Mouse (Mus musculus): ENCODE measurements around the gene Shh.

The Shh gene

DNA sequence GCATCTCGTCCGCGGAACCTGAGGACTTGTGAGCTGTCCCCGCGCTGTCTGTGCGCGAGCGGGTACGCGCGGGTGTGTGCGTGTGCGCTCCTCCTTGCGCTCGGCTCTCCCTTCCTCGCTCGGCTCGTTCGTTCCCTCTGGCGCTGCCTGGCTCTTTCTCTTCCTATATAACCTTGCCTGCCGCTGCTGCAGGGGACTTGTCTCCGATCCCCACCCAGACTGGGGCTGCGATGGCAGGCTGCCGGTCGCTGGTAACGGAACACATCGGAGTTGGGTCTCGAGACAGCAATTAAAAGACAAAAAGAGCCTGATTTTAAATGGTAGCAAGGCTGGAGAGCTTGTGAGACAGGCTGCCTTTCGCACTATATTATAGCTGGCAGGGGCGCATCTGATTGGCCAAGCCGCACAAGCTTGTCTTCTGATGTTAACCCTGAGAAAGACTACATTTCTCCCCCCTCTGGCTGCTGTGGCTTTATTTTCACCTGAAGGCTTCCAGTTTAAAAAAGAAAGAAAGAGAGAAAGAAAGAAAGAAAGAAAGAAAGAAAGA, at the start of gene Shh:
TSS of gene Shh (minus strand) at position 497 of the 547 bp plus-strand sequence.
- DNase-seq: no peak

DNA sequence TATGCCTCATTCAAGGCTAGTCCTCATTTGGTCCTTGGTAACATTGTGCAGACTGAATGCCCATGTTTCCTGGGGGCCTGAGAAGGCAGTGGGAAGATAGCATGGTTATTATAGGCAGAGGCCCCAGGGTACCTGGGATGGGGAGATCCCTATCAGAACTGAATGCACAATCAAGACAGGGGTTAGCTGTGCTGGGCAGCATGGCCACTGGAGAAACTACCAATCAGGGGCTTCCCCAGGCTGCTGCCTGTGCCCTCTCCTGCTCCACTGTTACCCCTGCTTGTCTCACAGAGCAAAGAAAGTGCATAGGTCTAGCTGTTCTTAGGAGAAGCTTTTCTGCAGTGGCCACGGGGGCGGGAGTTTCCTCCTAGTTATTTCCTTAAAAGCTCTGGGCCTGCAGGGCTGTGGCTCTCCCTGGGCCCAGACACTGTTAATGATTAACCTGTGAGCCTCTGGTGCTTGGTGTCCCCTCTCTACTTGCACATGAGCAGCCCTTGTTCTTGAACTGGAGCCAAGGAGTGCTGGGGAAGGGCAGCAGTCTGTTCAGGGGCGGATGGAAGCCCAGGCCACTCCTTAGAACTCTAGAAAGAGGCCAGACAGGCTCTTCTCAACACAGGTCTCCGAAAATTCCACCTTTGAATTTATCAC, 33.9 kb upstream of the Shh start:
- DNase-seq: peak; percentile 94

DNA sequence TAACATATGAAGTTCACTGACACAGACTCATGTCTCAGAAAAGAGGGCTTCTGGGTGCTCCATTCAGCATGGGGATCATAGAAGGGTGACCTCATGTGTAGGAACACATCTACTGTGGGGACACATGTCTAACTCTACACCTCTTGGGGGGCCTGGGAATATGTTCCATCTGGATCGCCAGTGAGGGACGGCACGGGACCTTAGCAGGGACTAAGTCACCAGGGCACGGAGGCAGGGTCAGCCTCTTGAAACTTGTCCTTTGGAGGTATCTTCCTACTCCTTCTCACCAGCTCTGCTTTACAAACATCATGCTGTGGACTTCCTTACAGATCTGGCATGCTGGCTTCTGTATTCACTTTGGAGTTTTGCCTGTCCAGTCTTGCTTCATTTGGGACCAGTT, 31.8 kb upstream of the Shh start:
- DNase-seq: no peak

DNA sequence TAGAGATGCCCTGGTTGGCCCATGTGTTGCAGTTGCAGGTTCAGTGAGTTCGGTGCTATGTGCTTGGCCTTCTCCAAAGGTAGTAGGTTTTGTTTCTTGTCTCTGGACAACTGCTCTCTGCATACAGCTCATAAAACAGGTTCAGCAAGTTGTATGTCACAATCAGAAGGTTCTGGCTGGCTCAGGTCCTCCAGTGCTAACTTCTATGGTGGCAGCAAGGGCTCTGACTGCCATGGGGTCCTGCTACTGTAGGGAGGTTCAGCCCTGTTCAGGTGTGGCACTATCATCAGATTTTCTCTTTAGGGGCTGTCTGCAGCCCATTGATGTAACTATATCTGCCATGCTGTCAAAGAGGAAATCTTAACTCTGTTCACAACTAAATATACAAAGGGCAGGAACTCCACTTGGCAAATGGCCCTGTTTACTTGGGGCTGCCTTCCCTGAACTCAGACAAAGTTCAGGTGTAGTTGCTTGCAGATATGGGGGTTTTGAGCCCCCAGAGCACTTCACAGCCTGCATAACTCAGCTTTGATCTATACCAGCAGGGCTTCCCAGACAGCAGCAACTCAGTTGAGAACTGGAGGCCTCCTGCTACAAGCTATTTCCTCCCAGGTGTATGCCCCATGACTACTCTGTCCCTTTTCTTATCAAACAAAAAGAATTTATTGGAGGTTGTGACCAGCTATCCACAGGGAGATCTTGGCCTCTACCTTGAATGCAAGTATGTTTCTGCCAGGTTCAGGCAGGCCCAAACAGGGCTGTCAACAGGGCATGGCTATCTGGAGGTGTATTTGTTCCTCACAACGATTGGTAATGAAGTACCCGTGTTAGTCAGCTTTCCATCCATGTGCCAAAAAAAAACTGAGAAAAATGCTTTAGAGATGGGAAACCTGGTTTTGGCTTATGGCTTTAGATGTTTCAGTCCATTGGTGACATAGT, 28.9 kb upstream of the Shh start:
- DNase-seq: no peak

DNA sequence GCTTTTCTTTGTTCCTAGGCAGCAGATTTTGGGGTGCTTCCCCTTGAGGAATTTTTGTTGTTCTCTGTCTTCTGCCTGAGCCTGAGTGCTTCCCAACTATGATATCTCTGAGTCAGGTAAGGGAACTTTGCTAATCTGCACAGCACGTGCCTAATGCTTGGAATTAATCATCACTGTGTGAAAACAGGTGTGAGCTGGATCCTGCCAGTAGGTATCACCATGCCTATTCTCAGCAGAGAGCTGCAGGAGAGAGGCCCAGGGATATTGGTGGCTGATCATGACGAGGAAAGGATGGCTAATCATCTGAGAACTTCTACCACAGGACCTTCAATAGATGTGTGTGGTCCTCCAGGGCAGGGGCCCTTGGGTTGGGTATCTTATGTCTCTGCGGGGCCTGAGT, 26.5 kb upstream of the Shh start:
- DNase-seq: no peak

DNA sequence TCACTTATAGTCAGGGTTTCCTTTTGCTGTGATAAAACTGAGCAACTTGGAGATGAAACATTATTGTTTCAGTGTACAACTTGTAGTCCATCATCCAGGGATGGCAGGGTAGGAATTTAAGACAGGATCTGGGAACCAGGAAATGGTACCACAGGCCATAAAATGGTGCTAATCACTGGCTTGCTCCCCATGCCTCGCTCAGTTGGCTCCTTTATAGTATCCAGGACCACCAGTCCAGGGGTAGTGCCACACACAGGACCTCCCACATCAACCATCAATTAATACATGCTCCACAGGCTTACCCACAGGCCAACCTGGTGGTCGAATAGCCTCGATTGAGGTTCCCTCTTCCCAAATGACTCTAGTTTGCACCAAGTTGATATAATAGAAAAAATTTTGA, 15.9 kb upstream of the Shh start:
- no peak for DNase-seq

DNA sequence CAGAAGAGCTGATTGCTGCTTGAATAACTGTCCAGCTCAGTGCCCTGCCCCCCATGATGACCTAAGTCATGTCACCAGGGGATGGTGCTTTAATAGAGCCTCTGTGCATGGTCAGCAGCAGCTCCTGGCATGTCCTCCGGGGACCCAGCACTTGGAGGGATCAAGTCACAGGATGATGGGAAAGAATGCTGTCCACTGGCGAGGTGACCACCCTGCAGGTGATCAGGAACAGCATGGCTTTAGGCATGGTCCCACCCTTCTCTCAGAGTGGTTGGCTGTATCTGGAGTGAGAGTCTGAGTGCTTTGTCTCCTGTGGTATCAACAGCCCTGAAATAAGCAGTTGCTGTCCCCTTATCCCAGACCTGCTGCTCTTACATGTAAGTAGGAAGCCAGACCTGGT, 14.7 kb upstream of the Shh start:
- no peak for DNase-seq

DNA sequence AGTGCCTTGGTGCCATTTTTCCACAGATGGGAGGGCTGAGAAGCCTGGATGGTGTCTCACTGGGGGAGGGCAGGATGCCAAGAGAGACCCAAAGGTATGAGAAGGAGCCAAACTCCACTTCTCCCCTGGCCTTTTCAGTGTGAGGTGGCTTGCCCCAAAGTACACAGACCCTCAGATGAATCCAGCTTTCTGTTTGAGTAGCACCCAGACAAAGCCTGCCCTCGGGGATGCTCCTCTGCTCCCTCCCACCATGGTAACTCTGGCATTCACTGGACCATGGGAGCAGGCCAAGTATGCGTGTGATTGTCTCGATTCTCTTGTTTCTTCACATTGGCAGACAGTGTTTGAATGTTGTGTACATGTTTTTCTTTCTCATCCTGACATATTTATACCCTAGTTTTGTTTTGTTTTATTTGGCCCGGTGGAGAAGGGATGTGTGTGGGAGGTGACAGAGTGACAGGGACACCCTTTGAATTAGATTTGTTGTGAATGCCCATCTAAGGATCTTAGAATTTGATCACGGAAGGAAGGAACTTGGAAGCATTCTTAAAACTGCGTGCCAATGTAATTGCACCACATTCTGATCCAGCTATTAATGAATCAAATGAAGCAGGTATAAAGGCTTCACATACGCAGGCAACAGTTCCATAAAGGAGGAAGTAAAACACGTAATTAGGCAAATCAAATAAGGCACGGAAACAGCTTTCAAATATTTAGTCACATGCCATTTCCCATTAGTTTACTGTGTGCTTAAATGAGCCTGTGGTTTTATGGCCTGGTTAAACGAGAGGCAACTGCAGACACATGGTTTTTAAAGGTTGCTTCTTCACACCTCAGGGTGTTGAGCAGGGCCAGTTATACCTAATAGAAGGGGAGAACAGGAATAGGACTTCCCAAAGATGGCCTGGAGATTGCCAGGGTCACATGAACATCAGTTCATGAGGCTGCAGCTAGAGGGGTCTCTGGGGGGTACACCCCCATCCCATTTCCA, 9.6 kb upstream of the Shh start:
- DNase-seq: no peak

DNA sequence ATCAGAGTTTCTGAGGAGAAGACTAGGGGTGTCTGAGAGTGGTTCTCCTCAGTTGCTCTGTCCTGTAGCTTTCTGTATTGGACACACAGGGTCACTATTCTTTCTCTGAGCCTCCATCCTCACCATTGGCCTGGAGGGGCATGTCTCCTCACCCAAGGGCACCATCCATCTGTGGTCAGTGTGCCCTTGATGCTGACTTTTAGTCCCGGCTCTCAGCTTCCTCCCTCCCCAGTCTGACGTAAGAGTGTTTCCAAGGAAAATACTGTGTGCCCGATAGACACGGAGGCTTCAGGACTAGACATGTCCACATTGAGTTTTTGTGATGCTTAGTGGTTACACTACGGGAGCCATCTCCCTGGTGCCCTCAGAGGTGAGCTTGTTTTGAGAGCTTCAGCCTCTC, 6.5 kb upstream of the Shh start:
- no peak for DNase-seq

DNA sequence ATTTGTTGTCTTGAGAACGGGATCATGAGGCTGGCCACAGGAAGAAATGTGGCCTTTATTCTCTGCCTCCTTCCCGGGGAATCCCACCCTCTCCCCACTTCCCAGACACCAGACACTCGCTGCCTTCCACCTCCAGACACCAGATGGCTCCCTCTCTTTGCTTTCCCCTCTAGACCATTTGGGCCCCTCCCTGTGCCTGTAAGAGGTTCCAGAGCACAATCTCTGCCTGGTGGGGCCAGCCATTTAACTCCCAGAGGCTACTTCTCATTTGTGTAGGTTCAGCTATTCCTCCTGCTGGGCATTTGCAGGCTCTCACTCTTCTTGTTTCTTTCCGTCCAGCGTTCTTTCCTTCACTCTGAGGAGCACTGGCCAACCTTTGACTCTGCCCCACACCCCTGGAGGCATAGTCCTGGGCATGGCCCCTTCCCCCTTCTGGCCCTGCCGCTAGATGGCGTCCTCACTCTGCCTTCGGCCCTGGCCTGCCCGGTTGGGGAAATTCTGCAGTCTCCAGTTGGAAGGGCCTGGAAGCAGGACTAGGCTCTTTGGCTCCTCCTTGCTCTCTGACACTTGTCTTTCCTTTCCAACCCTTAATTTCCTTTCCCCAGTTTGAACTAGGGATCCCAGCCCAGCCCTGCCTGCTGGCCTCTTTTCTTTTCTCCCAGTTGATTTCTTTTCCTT, 2.6 kb upstream of the Shh start:
- DNase-seq: peak; percentile 67

DNA sequence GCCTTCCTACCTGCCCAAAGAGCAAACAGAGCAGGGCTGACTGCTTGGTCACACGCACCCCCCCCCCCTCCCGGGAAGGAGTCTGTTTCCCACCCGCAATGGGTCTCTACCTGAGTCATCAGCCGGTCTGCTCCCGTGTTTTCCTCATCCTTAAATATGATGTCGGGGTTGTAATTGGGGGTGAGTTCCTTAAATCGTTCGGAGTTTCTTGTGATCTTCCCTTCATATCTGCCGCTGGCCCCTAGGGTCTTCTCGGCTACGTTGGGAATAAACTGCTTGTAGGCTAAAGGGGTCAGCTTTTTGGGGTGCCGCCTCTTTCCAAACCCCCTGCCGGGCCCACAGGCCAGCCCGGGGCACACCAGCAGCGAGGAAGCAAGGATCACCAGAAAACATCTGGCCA, 705 bp downstream of the Shh start:
- DNase-seq: no peak

DNA sequence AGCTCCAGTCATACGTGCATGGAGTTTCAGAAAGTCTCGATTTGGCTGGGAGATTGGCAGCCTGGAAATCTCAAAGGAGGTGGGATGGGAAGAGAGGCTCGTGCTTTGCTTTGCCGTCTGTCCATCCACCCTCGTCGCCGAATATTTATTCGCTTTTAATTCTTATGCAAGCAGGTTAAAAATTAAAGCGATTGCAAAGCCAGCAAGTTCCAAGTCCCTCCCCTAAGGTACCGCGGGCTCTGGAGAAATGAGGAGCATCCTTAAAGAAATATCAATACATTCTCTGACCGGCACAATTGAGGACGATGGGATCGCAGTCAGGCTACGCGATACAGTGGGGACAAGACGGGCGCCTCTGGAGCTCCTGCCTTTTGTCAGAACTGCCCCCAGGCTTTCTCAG, 1.5 kb downstream of the Shh start:
- DNase-seq: peak; percentile 47

DNA sequence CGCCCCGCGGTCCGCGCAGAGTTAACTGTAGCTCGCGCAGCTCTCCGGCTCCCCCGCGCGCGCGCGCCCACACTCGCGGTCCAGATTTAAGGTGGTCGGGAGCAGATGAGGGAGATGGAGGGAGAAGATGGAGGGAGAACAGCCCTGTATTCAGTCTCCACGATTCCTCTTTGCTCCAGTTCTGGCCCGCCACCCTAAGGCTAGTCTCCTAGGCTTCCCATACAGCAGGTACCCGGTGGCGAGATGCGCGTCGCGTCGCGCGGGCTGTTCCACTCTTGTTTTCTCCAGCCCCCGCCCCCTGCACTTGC, 2.0 kb downstream of the Shh start:
- DNase-seq: peak; percentile 23

DNA sequence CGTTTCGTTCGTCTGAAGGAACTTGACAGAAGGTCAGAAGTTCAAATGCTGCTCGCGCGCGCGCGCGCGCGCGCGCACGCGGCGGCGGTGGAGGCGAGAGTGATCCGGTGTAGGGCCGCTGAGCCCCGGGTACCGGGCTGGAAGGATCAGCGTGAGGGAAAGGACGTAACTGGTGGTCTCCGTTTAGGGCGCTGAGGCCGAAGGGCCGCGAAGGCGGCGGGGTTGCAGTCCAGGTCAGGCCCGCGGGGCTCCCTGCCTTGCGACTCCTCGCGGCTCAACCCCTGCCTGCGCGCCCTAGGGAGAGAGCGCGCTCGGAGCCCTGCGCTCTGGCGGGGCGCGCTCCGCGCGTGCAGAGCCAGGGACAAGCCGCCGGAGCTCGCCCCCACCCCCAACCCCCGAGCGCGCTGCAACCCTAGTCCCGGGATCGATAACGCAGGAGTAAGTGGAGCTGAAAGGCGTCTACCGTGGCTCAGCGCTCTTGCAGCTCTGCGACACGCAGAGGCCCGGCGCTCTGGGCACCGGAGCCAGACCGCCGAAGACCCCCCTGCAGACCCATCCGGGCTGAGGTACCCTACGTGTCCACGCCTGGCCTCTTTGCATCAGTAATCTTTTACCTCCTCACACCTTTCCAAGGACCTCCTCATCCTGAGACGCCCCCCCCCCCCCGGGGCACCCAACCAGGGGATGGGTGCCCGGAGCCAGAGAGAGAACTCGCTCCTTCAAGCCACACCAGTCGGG, 2.5 kb downstream of the Shh start:
- peak; percentile 35 for DNase-seq

DNA sequence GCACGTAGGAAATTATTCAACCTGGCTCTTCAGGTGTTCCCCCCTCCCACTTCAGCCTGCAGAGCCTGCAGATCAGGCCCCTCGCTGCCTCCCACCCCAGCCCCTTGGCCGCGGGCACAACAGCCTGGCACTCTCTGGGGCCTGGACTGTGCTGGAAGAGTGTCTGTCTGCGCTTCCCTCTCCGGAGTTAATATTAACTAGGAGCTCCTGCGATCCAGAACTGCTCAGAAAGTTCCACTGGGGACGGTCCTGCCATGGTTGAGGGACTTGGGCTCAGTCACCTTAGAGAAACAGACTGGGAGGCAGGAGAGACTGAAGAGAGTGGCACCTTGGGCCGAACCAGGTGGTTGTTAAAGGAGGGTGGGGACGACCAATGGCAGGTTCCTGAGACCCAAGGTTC, 3.4 kb downstream of the Shh start:
- DNase-seq: peak; percentile 82

DNA sequence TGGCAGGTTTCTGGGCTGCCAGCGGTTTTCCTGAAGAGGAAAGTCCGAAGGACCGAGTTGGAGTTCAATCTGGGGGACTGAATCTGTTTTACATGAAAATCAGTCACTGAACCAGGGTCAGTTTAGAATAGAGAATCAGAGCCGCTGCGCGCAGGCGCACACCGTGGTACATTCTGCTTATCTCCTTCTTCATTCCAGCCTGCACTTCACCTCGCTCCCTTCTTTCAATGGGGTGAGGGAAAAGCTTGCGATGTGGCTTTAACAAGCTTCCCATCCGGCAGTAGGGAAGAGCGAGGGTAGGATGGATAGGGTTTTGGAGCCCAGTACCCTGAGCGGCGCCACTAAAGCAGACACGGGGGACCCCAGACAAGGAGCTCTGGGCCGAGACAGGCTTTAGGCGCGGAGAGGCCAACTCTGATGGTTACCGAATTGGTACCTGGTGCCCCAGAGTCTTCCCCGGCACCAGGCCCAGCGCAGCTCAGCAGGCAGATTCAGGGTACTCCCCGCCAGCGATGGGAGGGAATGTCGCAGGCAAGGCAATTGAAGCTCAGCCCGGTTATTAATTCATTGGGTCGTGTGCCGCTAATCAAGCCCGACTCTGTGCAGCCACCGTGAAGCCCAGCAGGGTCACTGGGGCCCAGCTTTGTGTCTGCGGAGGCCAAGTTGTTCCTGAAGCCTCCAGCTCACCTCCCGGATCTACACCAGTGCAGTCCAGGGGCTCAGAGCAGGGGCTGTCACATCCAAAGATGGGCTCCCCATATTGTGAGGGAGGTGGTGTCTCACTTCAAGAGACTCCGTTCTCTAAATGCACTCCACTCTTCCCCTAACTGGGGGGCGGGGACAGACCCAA, 4.1 kb downstream of the Shh start:
- DNase-seq: peak; percentile 28

DNA sequence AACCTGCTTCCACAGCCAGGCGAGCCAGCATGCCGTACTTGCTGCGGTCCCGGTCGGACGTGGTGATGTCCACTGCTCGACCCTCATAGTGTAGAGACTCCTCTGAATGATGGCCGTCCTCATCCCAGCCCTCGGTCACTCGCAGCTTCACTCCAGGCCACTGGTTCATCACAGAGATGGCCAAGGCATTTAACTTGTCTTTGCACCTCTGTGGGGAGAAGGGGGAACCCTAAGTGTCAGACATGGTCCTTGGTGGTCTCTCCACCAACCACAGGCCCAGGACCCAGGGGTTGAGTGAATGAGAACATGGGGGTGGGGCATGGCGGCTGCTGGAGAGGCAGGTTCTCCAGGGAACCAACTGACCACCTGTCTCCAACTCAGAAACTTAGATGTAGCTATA, 5.7 kb downstream of the Shh start:
- no peak for DNase-seq

DNA sequence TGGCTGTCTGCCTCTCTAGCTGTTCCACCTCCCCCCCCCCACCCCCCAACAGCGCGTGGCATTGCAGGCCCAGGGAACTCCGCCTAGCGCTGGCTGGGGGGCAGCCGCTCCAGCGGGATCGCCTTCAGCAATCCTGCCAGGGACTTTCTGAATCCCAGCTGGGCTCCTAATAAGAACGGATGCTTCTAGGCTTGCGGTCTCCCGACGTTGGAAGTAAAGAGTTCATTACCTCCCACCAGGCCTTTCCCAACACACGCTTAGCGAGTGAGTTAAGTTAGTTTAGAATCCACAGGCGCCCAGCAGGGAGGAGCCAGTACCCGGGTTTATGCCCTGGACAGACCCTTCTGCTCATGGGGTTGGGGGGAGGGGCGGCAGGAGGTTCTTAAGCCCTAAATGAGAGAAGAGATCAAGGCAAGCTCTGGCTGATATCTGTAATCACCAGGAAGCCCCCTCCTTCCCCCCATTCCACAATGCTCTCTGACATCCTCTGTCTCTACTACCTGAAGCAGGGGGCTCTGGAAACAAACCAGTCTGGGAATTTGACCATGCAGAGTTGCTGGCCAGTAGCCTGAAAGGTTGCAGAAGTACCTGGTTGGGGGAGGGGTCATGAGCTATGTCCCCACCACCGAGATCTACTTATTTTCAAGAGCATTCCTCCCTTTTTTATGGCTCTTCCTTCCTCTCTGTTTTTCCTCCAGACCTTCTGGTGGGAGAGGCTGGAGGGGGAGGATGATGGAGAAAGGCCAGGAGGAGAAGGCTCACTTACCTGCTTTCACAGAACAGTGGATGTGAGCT, 6.3 kb downstream of the Shh start:
- no peak for DNase-seq

DNA sequence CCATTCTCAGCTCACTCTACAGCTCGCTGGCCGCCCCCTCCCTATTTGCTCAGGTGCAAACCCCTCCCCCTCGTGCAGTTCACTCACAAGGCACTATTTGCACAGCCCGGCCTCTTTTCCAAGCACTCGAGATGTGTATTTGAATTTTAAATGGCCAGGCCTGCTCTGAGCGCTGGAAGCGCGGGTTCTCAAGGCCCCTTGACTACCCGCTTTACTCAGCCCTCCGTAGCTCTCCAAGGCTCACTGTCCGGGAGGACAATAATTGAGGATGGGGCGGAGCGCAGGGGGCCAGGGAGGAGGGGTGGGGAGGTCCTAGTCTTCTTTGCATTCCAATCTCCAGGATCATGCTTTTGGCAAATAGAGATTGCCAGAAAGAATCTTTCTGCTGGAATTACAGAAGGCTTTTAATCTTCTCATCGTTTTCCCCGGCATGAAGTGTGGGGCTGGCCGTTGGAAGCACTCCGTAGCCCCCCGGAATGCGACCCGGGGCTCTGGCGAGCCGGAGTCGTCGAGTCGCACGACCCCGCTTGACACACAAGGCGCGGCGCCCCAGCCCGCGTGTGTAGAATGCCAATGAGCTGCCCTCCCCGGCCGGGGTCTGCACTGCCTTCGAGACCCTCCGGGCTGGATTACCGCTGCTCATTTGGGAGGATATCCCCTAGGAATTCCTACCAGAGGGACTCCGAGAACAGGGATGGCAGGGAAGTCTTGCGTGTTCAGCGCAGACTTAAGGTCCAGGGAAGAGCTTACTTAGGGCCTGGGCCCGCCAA, 7.4 kb downstream of the Shh start:
- no peak for DNase-seq

Measured in kidney, adult 11 months (tissue).